Mouse (Mus musculus) lung, postnatal 0 days (tissue): ENCODE results near the gene Slc44a5.

Experiments
- CTCF ChIP-seq: IDR thresholded peaks from 2 replicates; pipeline ENCODE4 v1.5.1; 2016; ENCODE audit warnings: antibody characterized with exemption, mild to moderate bottlenecking
- EP300 ChIP-seq: IDR thresholded peaks from 2 replicates; pipeline ENCODE4 v1.6.1; 2016; ENCODE audit warnings: antibody characterized with exemption, mild to moderate bottlenecking, control low read depth

DNA sequence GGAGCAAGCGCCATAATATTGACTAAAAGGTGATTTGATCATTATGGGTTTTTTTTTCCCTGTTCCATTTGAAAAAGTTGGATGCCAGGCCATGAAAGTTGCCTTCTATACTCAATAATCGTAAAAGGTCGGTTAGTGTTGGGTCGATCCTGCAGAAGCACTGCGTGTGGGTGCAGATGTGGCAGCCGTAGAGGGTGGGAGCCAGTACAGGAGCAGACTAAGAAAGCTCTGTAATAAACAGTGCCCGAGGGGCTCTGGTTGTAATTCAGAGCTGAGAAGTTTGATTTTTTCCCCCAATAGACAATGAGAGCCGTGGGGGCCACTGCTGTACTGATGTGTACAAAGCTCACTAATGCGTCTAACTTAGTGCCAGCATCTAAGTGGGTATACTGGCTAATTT is 200.8 kb downstream of the Slc44a5 start:
- TF ChIP-seq CTCF: no peak
- no peak for TF ChIP-seq EP300
